Mouse (Mus musculus) heart, postnatal 0 days (tissue): ENCODE results near the gene Efcab11.

Experiments used
- CTCF ChIP-seq: IDR thresholded peaks from 2 replicates; pipeline ENCODE4 v1.5.1; 2016; ENCODE audit warnings: antibody characterized with exemption, control low read depth, low read depth
- EP300 ChIP-seq: IDR thresholded peaks from 2 replicates; pipeline ENCODE4 v1.6.1; 2016; ENCODE audit warnings: antibody characterized with exemption, low read depth

- no peak for TF ChIP-seq CTCF
- no peak for TF ChIP-seq EP300
Measured at GRCm38 (mm10) chr12:99752986-99753385, 131.3 kb downstream of the Efcab11 start.
